Comparison of ENCODE assay signal across 19 mouse cellular contexts in the genomic region with DNA sequence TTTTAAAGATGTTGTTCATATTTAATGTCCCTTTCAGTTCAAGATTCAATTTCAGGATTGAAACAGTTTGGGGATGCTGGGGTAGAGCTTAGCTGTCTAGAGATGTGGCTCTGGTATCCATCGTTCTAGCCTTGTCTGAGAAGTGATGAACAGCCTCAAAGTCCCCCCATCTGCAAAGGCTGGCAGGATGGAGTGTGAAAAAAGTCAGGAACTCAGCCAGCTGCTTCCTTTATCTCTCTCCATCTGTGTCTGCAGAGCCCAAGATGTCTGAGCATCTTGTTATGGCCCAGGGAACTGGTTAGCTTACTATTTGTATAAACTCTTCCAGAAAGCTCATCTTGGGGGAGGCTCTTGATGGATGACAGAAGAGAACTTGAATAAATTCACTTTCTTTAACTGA.
DNase-seq lines count a peak whose midpoint lies in the region; ATAC-seq lines count a peak whose summit lies in the region.
"Had no signal": no experiment of that assay in that cellular context is flagged by ENCODE, and none has a peak within 500 bp of the region (broad histone marks: within the 10 kb centered on the region; RNA-seq: fewer than 3 reads in every experiment).

No protein-coding gene starts in this region.

- peak; percentile 3 for DNase-seq in embryo, embryonic 10 days (ENCODE audit: low spot score)
- DNase-seq in embryo, embryonic 11 days, result no peak
- DNase-seq in layer of hippocampus, adult 9-11 months, result peak; percentile 13
- no peak for DNase-seq in layer of hippocampus, postnatal 10 days (ENCODE audit: low spot score in 2 of 2)
- DNase-seq in right cerebral cortex, postnatal 10 days (ENCODE audit: low spot score in 2 of 2), result peak; percentile 31 to 47
- no peak for DNase-seq in right cerebral cortex, postnatal 14 days
- DNase-seq: adrenal gland, postnatal 14 days; cerebellum, adult 11 months; cerebellum, postnatal 25 days; heart, adult 11 months; kidney, adult 8-10 months; kidney, postnatal 10 days; liver, embryonic 13.5 days; lung, postnatal 4 days; midbrain, embryonic 14.5 days; thymus, adult 2 months; thymus, postnatal 4 days had no signal

- no peak for ATAC-seq in inflammation-experienced regulatory T-cells, adult 6 months
- ATAC-seq: intestine, embryonic 15.5 days had no signal

Comparison
In these comparisons a context has a peak if more than half of its experiments do, and no peak if none do; other contexts are left out.
1. DNase-seq: peak in embryo, embryonic 10 days (single experiment), layer of hippocampus, adult 9-11 months (single experiment) and right cerebral cortex, postnatal 10 days (2 of 2); none in embryo, embryonic 11 days (single experiment), layer of hippocampus, postnatal 10 days (0 of 2) and right cerebral cortex, postnatal 14 days (single experiment).